Mouse (Mus musculus): ENCODE measurements around the gene Nagk. TPM values are rescaled to one million over a fixed set of nuclear protein-coding genes. Genes with fewer than 3 reads are reported as not detected.
"Not testable (repeated sequence)": the region's sequence is repeated elsewhere in the genome, so short reads cannot be mapped to it uniquely, and the experiment has no call there.

The Nagk gene
- polyA plus RNA-seq, 1 experiment from 2014 or later, result 91.3 TPM

DNA sequence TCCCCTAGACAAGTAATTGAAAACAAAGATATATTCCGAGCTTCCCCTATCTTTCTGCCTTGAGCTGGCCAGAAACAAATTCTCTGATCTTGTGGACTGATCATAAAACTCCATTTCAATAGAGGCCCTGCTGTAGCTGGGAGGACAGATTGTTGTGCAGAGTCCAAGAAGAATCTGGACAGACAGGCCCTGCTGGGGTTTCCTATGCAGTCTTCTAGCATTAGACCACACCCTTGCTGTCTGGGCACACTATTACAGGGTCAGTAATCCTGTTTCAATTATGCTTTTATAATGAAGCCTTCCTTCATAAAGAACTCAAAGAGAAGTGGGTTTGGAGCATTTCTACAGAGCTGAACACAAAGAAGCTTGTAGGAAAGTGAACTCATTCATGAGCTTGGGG lies 24.2 kb downstream of the Nagk start:
- 0 out of 2 replicates have a peak, but pooled peaks cover 12% of the 10 kb centered on the region for H3K9me3 ChIP-seq
- no peaks in the 10 kb centered on the region for H3K27me3 ChIP-seq
- H3K4me3 ChIP-seq, result no peak overlapping the region
- H3K36me3 ChIP-seq, result peaks cover 34% of the 10 kb centered on the region
- no peak overlapping the region for H3K4me2 ChIP-seq
- no peak overlapping the region for H3K9ac ChIP-seq
- H3K27ac ChIP-seq (replicated peaks), result no peak overlapping the region
- 82% methylated on average over 1 of the region's 1 CpGs for WGBS
- ATAC-seq (ENCODE audit: low read depth), result no peak
- H3K4me1 ChIP-seq (replicated peaks), result peaks cover 4% of the 10 kb centered on the region

GRCm38 (mm10) chr6:83820727-83821515 lies 26.1 kb downstream of the Nagk start:
- Histone ChIP-seq H3K27me3 (no peaks in the 10 kb centered on the region), H3K4me3 (no peak overlapping the region), H3K9ac (no peak overlapping the region), H3K27ac (replicated peaks) (no peak overlapping the region), H3K9me3 (0 out of 2 replicates have a peak, but pooled peaks cover 12% of the 10 kb centered on the region), H3K4me1 (replicated peaks) (peaks cover 4% of the 10 kb centered on the region), H3K36me3 (peaks cover 20% of the 10 kb centered on the region), H3K4me2 (no peak overlapping the region)
- WGBS, result 87% methylated on average over 2 of the region's 2 CpGs
- ATAC-seq (ENCODE audit: low read depth), result no peak

DNA sequence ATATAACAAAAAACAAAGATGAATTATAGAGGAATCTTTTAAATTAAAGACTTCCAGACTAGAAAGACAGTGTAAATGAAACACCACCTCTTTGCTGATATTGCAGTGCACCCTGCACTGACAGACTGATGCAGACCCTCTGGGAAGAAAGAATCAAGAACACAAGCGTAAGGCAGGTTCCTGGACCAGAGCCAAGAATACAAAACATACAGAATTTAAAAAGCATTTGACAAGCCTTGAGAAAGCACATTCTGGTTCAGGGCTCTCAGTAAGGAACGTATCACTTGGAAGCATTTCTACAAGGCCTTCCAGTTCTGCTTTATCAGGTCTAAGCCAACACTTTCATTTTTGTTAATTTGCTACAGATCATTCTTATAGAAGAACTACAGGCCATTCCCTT lies 27.1 kb downstream of the Nagk start:
- no peak for ATAC-seq (ENCODE audit: low read depth)

GRCm38 (mm10) chr6:83830941-83831605 lies 36.3 kb downstream of the Nagk start:
- WGBS, result under 1% methylated on average over 35 of the region's 35 CpGs
- H3K9ac ChIP-seq, result peak overlapping the region; percentile 77
- peak; percentile 90 for ATAC-seq (ENCODE audit: low read depth)

More for the DNA sequence above, 27.1 kb downstream of the Nagk start:
- Histone ChIP-seq H3K9me3 (0 out of 2 replicates have a peak, but pooled peaks cover 10% of the 10 kb centered on the region), H3K27ac (replicated peaks) (no peak overlapping the region), H3K4me1 (replicated peaks) (peaks cover 4% of the 10 kb centered on the region), H3K27me3 (no peaks in the 10 kb centered on the region), H3K4me2 (no peak overlapping the region), H3K36me3 (peaks cover 13% of the 10 kb centered on the region; the same call in 1 of the 2 replicates), H3K4me3 (no peak overlapping the region), H3K9ac (no peak overlapping the region)
- 56% methylated on average over 2 of the region's 2 CpGs for WGBS

DNA sequence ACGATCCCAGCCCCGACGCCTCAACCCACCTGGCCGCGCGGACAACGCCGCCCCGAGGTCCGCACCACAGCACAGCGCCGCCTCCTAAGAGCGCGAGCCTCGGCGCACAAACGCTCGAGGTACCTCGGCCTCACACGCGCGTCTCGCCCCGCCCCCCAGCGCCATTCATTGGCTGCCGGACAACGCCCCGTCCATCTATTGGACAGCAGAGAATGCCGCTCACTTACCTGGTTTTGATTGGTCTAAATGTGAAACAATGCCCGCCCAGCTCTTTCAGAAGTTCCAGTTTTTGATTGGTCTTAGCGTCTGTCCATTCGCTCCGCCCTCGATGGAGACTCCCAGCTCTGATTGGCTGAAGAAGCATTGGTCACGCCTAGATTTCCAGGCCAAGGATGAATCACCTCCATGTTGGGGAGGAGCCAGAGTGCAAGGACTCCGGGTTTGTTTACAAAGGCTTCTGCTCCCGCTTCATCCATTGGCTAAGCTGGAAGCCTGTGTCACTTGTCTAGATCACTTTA lies 36.9 kb downstream of the Nagk start, which contains the start of gene Paip2b:
TSS of gene Paip2b (minus strand) at position 136 of the 518 bp plus-strand sequence.
- Histone ChIP-seq H3K4me3 (peak within 1 kb of the TSS; percentile 69), H3K27ac (replicated peaks) (peak within 1 kb of the TSS; percentile 93), H3K4me1 (replicated peaks) (peaks cover 23% of the 10 kb centered on the region), H3K36me3 (no peaks in the 10 kb centered on the region), H3K4me2 (peak within 1 kb of the TSS; percentile 65), H3K9ac (peak within 1 kb of the TSS; percentile 77), H3K27me3 (no peaks in the 10 kb centered on the region), H3K9me3 (no peaks in the 10 kb centered on the region)
- WGBS, result under 1% methylated on average over 37 of the region's 37 CpGs
- peak; percentile 98 for ATAC-seq (ENCODE audit: low read depth)

More at GRCm38 (mm10) chr6:83830941-83831605, 36.3 kb downstream of the Nagk start:
- H3K4me1 ChIP-seq (replicated peaks), result peaks cover 23% of the 10 kb centered on the region
- peak overlapping the region; percentile 69 for H3K4me3 ChIP-seq
- H3K27ac ChIP-seq (replicated peaks), result peak overlapping the region; percentile 93
- H3K4me2 ChIP-seq, result peak overlapping the region; percentile 65
- no peaks in the 10 kb centered on the region for H3K27me3 ChIP-seq
- no peaks in the 10 kb centered on the region for H3K36me3 ChIP-seq
- no peaks in the 10 kb centered on the region for H3K9me3 ChIP-seq

GRCm38 (mm10) chr6:83832393-83832792 lies 37.6 kb downstream of the Nagk start:
- not testable (repeated sequence) for ATAC-seq (ENCODE audit: low read depth)

GRCm38 (mm10) chr6:83836826-83837225 lies 42.0 kb downstream of the Nagk start:
- Histone ChIP-seq H3K9ac (no peak overlapping the region), H3K4me3 (no peak overlapping the region), H3K36me3 (no peaks in the 10 kb centered on the region), H3K9me3 (no peaks in the 10 kb centered on the region), H3K27me3 (no peaks in the 10 kb centered on the region), H3K4me2 (no peak overlapping the region), H3K4me1 (replicated peaks) (0 out of 2 replicates have a peak, but pooled peaks cover 5% of the 10 kb centered on the region), H3K27ac (replicated peaks) (no peak overlapping the region)
- 76% methylated on average over 2 of the region's 2 CpGs for WGBS
- ATAC-seq (ENCODE audit: low read depth), result no peak

More at GRCm38 (mm10) chr6:83832393-83832792, 37.6 kb downstream of the Nagk start:
- Histone ChIP-seq H3K9ac (peak overlapping the region; percentile 51; the same call in 1 of the 2 replicates), H3K27ac (replicated peaks) (peak overlapping the region; percentile 72; the same call in 1 of the 2 replicates), H3K4me1 (replicated peaks) (peaks cover 23% of the 10 kb centered on the region), H3K4me2 (peak overlapping the region; percentile 56), H3K4me3 (peak overlapping the region; percentile 30)
- H3K9me3 ChIP-seq, H3K36me3 ChIP-seq, H3K27me3 ChIP-seq: not testable (repeated sequence)
- 64% methylated on average over 1 of the region's 1 CpGs for WGBS

DNA sequence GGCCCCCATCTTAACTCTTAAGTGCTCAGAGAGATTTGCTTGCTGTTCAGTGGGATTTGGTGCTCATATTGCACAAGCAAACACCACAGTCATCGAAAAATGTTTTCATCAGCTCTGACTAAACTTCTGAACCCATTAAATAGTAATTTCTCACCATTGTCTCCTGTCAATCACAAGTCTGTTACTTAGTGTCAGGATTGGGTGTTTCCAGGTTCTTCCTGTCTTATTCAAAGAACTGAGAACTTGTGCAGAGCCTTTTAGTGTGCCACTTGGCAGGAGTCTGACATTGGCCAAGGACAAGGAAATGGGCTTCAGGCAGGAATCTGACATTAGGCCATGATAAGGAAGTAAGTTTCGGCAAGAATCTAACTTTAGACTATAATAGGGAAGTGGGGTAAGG lies 43.3 kb downstream of the Nagk start:
- ATAC-seq (ENCODE audit: low read depth), result no peak
- no peaks in the 10 kb centered on the region for H3K9me3 ChIP-seq
- no peak overlapping the region for H3K4me2 ChIP-seq
- no peaks in the 10 kb centered on the region for H3K27me3 ChIP-seq
- H3K9ac ChIP-seq, result no peak overlapping the region
- H3K36me3 ChIP-seq, result no peaks in the 10 kb centered on the region
- H3K4me1 ChIP-seq (replicated peaks), result no peaks in the 10 kb centered on the region
- 95% methylated on average over 2 of the region's 2 CpGs for WGBS
- no peak overlapping the region for H3K4me3 ChIP-seq
- H3K27ac ChIP-seq (replicated peaks), result no peak overlapping the region

DNA sequence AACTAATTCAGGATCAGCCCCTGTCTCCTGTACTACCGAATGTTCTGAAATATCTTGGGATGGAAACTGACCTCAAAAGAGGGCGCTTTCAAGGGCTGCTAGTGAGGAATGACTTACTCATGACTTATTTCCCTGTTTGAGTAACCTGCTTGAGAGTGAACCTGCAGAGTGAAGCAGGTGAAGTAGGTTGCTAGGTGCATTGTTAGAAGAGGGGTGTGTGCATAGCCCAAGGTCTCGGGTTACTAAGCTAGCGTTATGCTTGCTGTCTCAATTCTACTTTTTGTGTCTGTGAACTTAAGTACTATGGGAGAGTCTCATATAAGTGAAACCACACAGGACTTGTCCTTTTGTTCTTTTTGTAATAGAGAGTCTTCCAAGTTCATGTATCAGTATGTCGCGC lies 45.3 kb downstream of the Nagk start:
- no peak overlapping the region for H3K27ac ChIP-seq (replicated peaks)
- no peak overlapping the region for H3K9ac ChIP-seq
- H3K36me3 ChIP-seq, result no peaks in the 10 kb centered on the region
- H3K4me2 ChIP-seq, result no peak overlapping the region
- H3K4me1 ChIP-seq (replicated peaks), result no peaks in the 10 kb centered on the region
- H3K9me3 ChIP-seq, result no peaks in the 10 kb centered on the region
- no peak overlapping the region for H3K4me3 ChIP-seq
- no peak for ATAC-seq (ENCODE audit: low read depth)
- WGBS, result 80% methylated on average over 6 of the region's 6 CpGs
- H3K27me3 ChIP-seq, result no peaks in the 10 kb centered on the region

DNA sequence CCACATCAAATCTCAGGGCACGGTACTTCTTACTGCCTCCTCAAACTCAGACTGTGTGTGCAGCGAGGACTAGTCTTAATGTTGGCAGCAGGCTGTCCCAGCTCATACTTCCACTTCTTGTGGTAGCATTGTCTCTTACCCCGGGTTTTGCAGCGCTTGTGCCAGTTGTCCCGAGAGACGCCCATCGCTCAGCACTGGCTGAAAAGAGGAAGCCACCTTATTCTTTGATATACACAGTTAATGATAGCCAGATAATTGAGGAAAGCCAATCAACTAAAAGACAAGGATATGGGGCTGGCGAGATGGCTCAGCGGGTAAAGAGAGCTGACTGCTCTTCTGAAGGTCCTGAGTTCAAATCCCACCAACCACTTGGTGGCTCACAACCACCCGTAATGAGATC lies 50.1 kb downstream of the Nagk start:
- H3K4me1 ChIP-seq (replicated peaks), result no peaks in the 10 kb centered on the region
- H3K4me2 ChIP-seq, result no peak overlapping the region
- no peak overlapping the region for H3K4me3 ChIP-seq
- H3K9me3 ChIP-seq, result no peaks in the 10 kb centered on the region
- no peaks in the 10 kb centered on the region for H3K36me3 ChIP-seq
- no peak overlapping the region for H3K27ac ChIP-seq (replicated peaks)
- no peaks in the 10 kb centered on the region for H3K27me3 ChIP-seq
- H3K9ac ChIP-seq, result no peak overlapping the region
- 93% methylated on average over 10 of the region's 10 CpGs for WGBS
- no peak for ATAC-seq (ENCODE audit: low read depth)

DNA sequence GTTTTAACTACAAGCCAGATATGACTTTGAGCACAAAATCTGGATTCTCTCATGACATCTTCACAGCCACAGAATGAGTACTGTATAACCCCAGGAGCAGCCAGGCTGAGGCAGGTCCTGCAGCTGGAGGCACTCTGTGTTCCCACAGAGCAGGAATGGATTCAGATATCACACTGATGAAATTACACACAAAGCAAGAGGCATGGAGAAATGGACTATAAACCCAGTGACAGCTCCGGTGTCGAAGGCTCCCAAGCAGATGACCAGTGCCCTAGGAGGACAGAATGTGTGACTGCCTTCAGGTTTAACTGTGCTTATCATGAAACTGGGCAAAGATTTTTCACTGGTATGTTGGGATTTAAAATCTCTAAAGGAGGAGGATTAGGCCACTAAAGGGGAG lies 51.4 kb downstream of the Nagk start:
- no peak overlapping the region for H3K4me2 ChIP-seq
- no peak overlapping the region for H3K9ac ChIP-seq
- H3K9me3 ChIP-seq, result no peaks in the 10 kb centered on the region
- no peaks in the 10 kb centered on the region for H3K36me3 ChIP-seq
- no peaks in the 10 kb centered on the region for H3K27me3 ChIP-seq
- no peak overlapping the region for H3K27ac ChIP-seq (replicated peaks)
- no peak overlapping the region for H3K4me3 ChIP-seq
- no peak for ATAC-seq (ENCODE audit: low read depth)
- H3K4me1 ChIP-seq (replicated peaks), result no peaks in the 10 kb centered on the region
- 90% methylated on average over 2 of the region's 2 CpGs for WGBS

GRCm38 (mm10) chr6:83849446-83849845 lies 54.7 kb downstream of the Nagk start:
- Histone ChIP-seq H3K27ac (replicated peaks) (no peak overlapping the region), H3K4me3 (no peak overlapping the region), H3K9me3 (no peaks in the 10 kb centered on the region), H3K27me3 (no peaks in the 10 kb centered on the region), H3K36me3 (no peaks in the 10 kb centered on the region), H3K4me1 (replicated peaks) (no peaks in the 10 kb centered on the region), H3K9ac (no peak overlapping the region), H3K4me2 (no peak overlapping the region)
- ATAC-seq (ENCODE audit: low read depth), result no peak
- WGBS, result 89% methylated on average over 2 of the region's 2 CpGs

All from neural tube, embryonic 13.5 days (tissue).